In genomic region chr14:122012193-122012592, GRCm38 (mm10) we compare ENCODE assay signal across 17 mouse cellular contexts. TPM values are rescaled to one million over a fixed set of nuclear protein-coding genes. Genes with fewer than 3 reads are reported as not detected.
DNase-seq lines count a peak whose midpoint lies in the region; ATAC-seq and TF ChIP-seq lines count a peak whose summit lies in the region.
"Had no signal": no experiment of that assay in that cellular context is flagged by ENCODE, and none has a peak within 500 bp of the region (broad histone marks: within the 10 kb centered on the region; RNA-seq: fewer than 3 reads in every experiment).

No protein-coding gene starts in this region.

- ATAC-seq in heart, embryonic 16.5 days (replicated peaks; ENCODE audit: extremely low read depth, insufficient read depth, low FRiP score) = no peak
- no peak for ATAC-seq in stomach, embryonic 15.5 days (ENCODE audit: insufficient read depth, low FRiP score, low read depth)
- no peak for ATAC-seq in stomach, postnatal 0 days (ENCODE audit: low FRiP score, low TSS enrichment)
- ATAC-seq: intestine, embryonic 15.5 days had no signal

- no peak overlapping the region for H3K9ac ChIP-seq in heart, embryonic 16.5 days (ENCODE audit: low read length)
- H3K9ac ChIP-seq in stomach, embryonic 15.5 days = no peak overlapping the region
- H3K9ac ChIP-seq in stomach, postnatal 0 days (ENCODE audit: low read length) = no peak overlapping the region
- H3K9ac ChIP-seq: intestine, embryonic 15.5 days; lung, embryonic 14.5 days had no signal

- H3K4me1 ChIP-seq in heart, embryonic 16.5 days (ENCODE audit: control insufficient read depth, insufficient read depth, low read length) = peaks cover 25% of the 10 kb centered on the region
- H3K4me1 ChIP-seq in stomach, embryonic 15.5 days = no peaks in the 10 kb centered on the region
- no peaks in the 10 kb centered on the region for H3K4me1 ChIP-seq in stomach, postnatal 0 days (replicated peaks; ENCODE audit: control insufficient read depth, insufficient read depth)
- H3K4me1 ChIP-seq: intestine, embryonic 15.5 days had no signal

- peaks cover 3% of the 10 kb centered on the region; the same call in 1 of the 2 replicates for H3K36me3 ChIP-seq in heart, embryonic 16.5 days (ENCODE audit: control insufficient read depth, insufficient read depth)
- peaks cover 8% of the 10 kb centered on the region; the same call in 1 of the 2 replicates for H3K36me3 ChIP-seq in stomach, embryonic 15.5 days
- no peaks in the 10 kb centered on the region for H3K36me3 ChIP-seq in stomach, postnatal 0 days (ENCODE audit: control insufficient read depth, insufficient read depth, low read length)

- intact Hi-C loops in heart, postnatal 25 days (cut with DNase I) = no loop called here

- WGBS in heart, embryonic 16.5 days = 51% methylated on average over 5 of the region's 5 CpGs
- WGBS in stomach, embryonic 15.5 days = 60% methylated on average over 5 of the region's 5 CpGs
- WGBS in stomach, postnatal 0 days = 66% methylated on average over 5 of the region's 5 CpGs

- no peak overlapping the region for H3K4me3 ChIP-seq in heart, embryonic 16.5 days (ENCODE audit: low read length)
- no peak overlapping the region for H3K4me3 ChIP-seq in stomach, embryonic 15.5 days (replicated peaks)
- H3K4me3 ChIP-seq in stomach, postnatal 0 days (ENCODE audit: low read depth, low read length) = no peak overlapping the region
- H3K4me3 ChIP-seq: intestine, embryonic 15.5 days; layer of hippocampus, adult 2 months had no signal

- no peaks in the 10 kb centered on the region for H3K27me3 ChIP-seq in heart, embryonic 16.5 days (ENCODE audit: control insufficient read depth, insufficient read depth, low read length)
- no peaks in the 10 kb centered on the region for H3K27me3 ChIP-seq in stomach, embryonic 15.5 days (replicated peaks)
- no peaks in the 10 kb centered on the region for H3K27me3 ChIP-seq in stomach, postnatal 0 days (ENCODE audit: control insufficient read depth, insufficient read depth, low read length)
- H3K27me3 ChIP-seq: intestine, embryonic 15.5 days had no signal

- DNase-seq in heart, postnatal 25 days (ENCODE audit: low spot score) = no peak
- DNase-seq in stomach, postnatal 0 days (ENCODE audit: low spot score) = no peak
- peak; percentile 27 for DNase-seq in liver
- no peak for DNase-seq in right cerebral cortex, adult 18-20 months
- no peak for DNase-seq in layer of hippocampus, adult 9-11 months
- no peak for DNase-seq in right cerebral cortex, postnatal 25 days
- DNase-seq: adrenal gland, postnatal 25 days; gastrocnemius, postnatal 25 days; lung, embryonic 14.5 days; thymus, postnatal 25 days had no signal

- H3K9me3 ChIP-seq in heart, embryonic 16.5 days (replicated peaks; ENCODE audit: control insufficient read depth, low read length) = no peaks in the 10 kb centered on the region
- no peaks in the 10 kb centered on the region for H3K9me3 ChIP-seq in stomach, embryonic 15.5 days
- no peaks in the 10 kb centered on the region for H3K9me3 ChIP-seq in stomach, postnatal 0 days (ENCODE audit: control insufficient read depth, low read length)
- H3K9me3 ChIP-seq: intestine, embryonic 15.5 days had no signal

- no peak for TF ChIP-seq CTCF in stomach, postnatal 0 days (IDR thresholded peaks at IDR 0.05; ENCODE audit: low read depth)

- 0 out of 2 replicates have a peak overlapping the region, but pooled peaks have one; percentile 25 for H3K27ac ChIP-seq in heart, embryonic 16.5 days (ENCODE audit: low read length)
- 0 out of 2 replicates have a peak overlapping the region, but pooled peaks have one; percentile 16 for H3K27ac ChIP-seq in stomach, embryonic 15.5 days
- no peak overlapping the region for H3K27ac ChIP-seq in stomach, postnatal 0 days (replicated peaks)
- H3K27ac ChIP-seq: intestine, embryonic 15.5 days; layer of hippocampus, adult 2 months had no signal

- TF ChIP-seq EP300 in stomach, postnatal 0 days (optimal IDR thresholded peaks at IDR 0.05) = no peak

- H3K4me2 ChIP-seq in heart, embryonic 16.5 days (ENCODE audit: low read depth, low read length) = no peak overlapping the region
- no peak overlapping the region for H3K4me2 ChIP-seq in stomach, embryonic 15.5 days
- H3K4me2 ChIP-seq in stomach, postnatal 0 days (replicated peaks; ENCODE audit: low read depth) = no peak overlapping the region
- H3K4me2 ChIP-seq: heart, embryonic 11.5 days; intestine, embryonic 15.5 days; lung, embryonic 14.5 days had no signal

RNA-seq across cellular contexts. Expression of gene Timm8a2, which starts 22.3 kb away (rescaled TPM):
- polyA plus RNA-seq in heart, embryonic 16.5 days (2015; fragmentation: Nextera tagmentation; extraction: Ambion mirVana) = not detected in 2 replicates
- total RNA-seq in heart, postnatal 25 days (2021) = not detected
- polyA plus RNA-seq in stomach, embryonic 15.5 days (2015; fragmentation: Nextera tagmentation; extraction: Ambion mirVana) = not detected in 2 replicates
- not detected in 2 replicates for polyA plus RNA-seq in stomach, postnatal 0 days (2015; fragmentation: Nextera tagmentation; extraction: Ambion mirVana)
- total RNA-seq: adrenal gland, postnatal 25 days; gastrocnemius, postnatal 25 days; hematopoietic stem cell, adult 5-6 weeks; layer of hippocampus, adult 2 months; left cerebral cortex, postnatal 25 days had no signal
- polyA plus RNA-seq: heart, embryonic 11.5 days; intestine, embryonic 15.5 days; lung, embryonic 14.5 days had no signal

RNA-seq across cellular contexts. Expression of gene Gpr183, which starts 47.2 kb away (rescaled TPM):
- polyA plus RNA-seq in heart, embryonic 16.5 days (2015; fragmentation: Nextera tagmentation; extraction: Ambion mirVana) = 2.4 and 3.6 TPM in 2 replicates
- total RNA-seq in heart, postnatal 25 days (2021) = 1 to 10 TPM; 1.4 to 1.6 TPM
- polyA plus RNA-seq in stomach, embryonic 15.5 days (2015; fragmentation: Nextera tagmentation; extraction: Ambion mirVana) = 4.1 and 4.3 TPM in 2 replicates
- 1.8 and 2.0 TPM in 2 replicates for polyA plus RNA-seq in stomach, postnatal 0 days (2015; fragmentation: Nextera tagmentation; extraction: Ambion mirVana)
